In the genomic region with DNA sequence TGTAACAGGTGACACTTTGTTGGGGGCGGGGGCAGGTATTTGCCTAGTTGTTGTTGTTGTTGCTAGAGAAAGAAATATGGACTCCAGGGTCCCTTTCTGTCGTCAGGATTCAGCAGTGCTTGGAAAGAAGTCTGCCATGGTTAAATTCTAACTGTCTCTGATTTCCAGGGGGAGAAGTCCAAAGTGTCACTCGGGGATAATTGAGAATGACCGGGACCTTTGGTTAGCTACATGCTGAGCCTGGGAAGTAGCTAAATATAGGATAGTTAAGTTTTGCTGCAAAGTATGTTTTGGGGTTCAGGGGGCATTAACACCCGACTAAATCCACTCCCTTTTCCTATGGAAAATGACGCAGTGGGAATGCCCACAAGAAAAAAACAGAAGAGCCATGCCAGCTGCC, we compare ENCODE assay signal across 8 mouse cellular contexts.
DNase-seq lines count a peak whose midpoint lies in the region; ATAC-seq lines count a peak whose summit lies in the region.

No protein-coding gene starts in this region.

- H3K36me3 ChIP-seq in heart, embryonic 11.5 days (ENCODE audit: control insufficient read depth, insufficient read depth, low read length), result peaks cover 14% of the 10 kb centered on the region
- no peaks in the 10 kb centered on the region; the same call in 1 of the 2 replicates for H3K36me3 ChIP-seq in forebrain, embryonic 11.5 days (ENCODE audit: control insufficient read depth, insufficient read depth, low read length)
- peaks cover 19% of the 10 kb centered on the region for H3K36me3 ChIP-seq in kidney, embryonic 16.5 days (ENCODE audit: insufficient read depth, low read length)
- 0 out of 2 replicates have a peak, but pooled peaks cover 2% of the 10 kb centered on the region for H3K36me3 ChIP-seq in midbrain, embryonic 16.5 days (ENCODE audit: control insufficient read depth, insufficient read depth, low read length)

- no peaks in the 10 kb centered on the region for H3K27me3 ChIP-seq in heart, embryonic 11.5 days (ENCODE audit: control insufficient read depth, insufficient read depth, low read length)
- H3K27me3 ChIP-seq in forebrain, embryonic 11.5 days (ENCODE audit: control insufficient read depth, insufficient read depth, low read length), result peaks cover 2% of the 10 kb centered on the region; the same call in 1 of the 2 replicates
- H3K27me3 ChIP-seq in kidney, embryonic 16.5 days (ENCODE audit: insufficient read depth, low read length), result no peaks in the 10 kb centered on the region
- H3K27me3 ChIP-seq in midbrain, embryonic 16.5 days (ENCODE audit: control insufficient read depth, insufficient read depth, low read depth, low read length), result peaks cover 22% of the 10 kb centered on the region

- intact Hi-C loops in heart, postnatal 10 days (cut with DNase I), result no loop called here

- no peak for DNase-seq in heart, postnatal 10 days
- no peak for DNase-seq in forebrain, embryonic 11.5 days (ENCODE audit: low spot score)
- DNase-seq in embryo, embryonic 10 days (ENCODE audit: low spot score), result no peak
- no peak for DNase-seq in layer of hippocampus, postnatal 14 days (ENCODE audit: low spot score in 2 of 2)
- no peak for DNase-seq in layer of hippocampus, postnatal 36 days

- peak overlapping the region; percentile 74 for H3K9ac ChIP-seq in heart, embryonic 11.5 days (ENCODE audit: low read depth, low read length)
- no peak overlapping the region; the same call in 1 of the 2 replicates for H3K9ac ChIP-seq in forebrain, embryonic 11.5 days (ENCODE audit: low read length)
- peak overlapping the region; percentile 72 for H3K9ac ChIP-seq in kidney, embryonic 16.5 days (replicated peaks; ENCODE audit: low read length)
- no peak overlapping the region for H3K9ac ChIP-seq in midbrain, embryonic 16.5 days (ENCODE audit: low read depth, low read length)

- peak overlapping the region; percentile 56 for H3K4me3 ChIP-seq in heart, embryonic 11.5 days (ENCODE audit: low read depth, low read length)
- no peak overlapping the region for H3K4me3 ChIP-seq in forebrain, embryonic 11.5 days (ENCODE audit: low read depth, low read length)
- peak overlapping the region; percentile 53; the same call in 1 of the 2 replicates for H3K4me3 ChIP-seq in kidney, embryonic 16.5 days (ENCODE audit: low read length)
- 0 out of 2 replicates have a peak overlapping the region, but pooled peaks have one; percentile 40 for H3K4me3 ChIP-seq in midbrain, embryonic 16.5 days (ENCODE audit: low read depth, low read length)

- peaks cover 38% of the 10 kb centered on the region for H3K4me1 ChIP-seq in heart, embryonic 11.5 days (ENCODE audit: control insufficient read depth, insufficient read depth, low read length)
- peaks cover 13% of the 10 kb centered on the region for H3K4me1 ChIP-seq in forebrain, embryonic 11.5 days (replicated peaks; ENCODE audit: control insufficient read depth, insufficient read depth, low read length)
- peaks cover 24% of the 10 kb centered on the region for H3K4me1 ChIP-seq in kidney, embryonic 16.5 days (ENCODE audit: insufficient read depth, low read length)
- H3K4me1 ChIP-seq in midbrain, embryonic 16.5 days (ENCODE audit: control insufficient read depth, insufficient read depth, low read length), result peaks cover 14% of the 10 kb centered on the region

- H3K9me3 ChIP-seq in heart, embryonic 11.5 days (replicated peaks; ENCODE audit: control insufficient read depth, low read length), result no peaks in the 10 kb centered on the region
- H3K9me3 ChIP-seq in forebrain, embryonic 11.5 days (ENCODE audit: control insufficient read depth, low read length), result no peaks in the 10 kb centered on the region
- peaks cover 4% of the 10 kb centered on the region; the same call in 1 of the 2 replicates for H3K9me3 ChIP-seq in kidney, embryonic 16.5 days (ENCODE audit: low read length)
- H3K9me3 ChIP-seq in midbrain, embryonic 16.5 days (replicated peaks; ENCODE audit: control insufficient read depth, low read length, poor library complexity, severe bottlenecking), result no peaks in the 10 kb centered on the region

- no peak for ATAC-seq in heart, embryonic 11.5 days (replicated peaks; ENCODE audit: insufficient number of reproducible peaks, low FRiP score, low TSS enrichment)
- ATAC-seq in forebrain, embryonic 11.5 days (replicated peaks; ENCODE audit: low FRiP score), result no peak
- ATAC-seq in kidney, embryonic 16.5 days (ENCODE audit: low FRiP score, low TSS enrichment), result peak; percentile 7; the same call in 1 of the 2 replicates
- ATAC-seq in midbrain, embryonic 16.5 days, result no peak

- peak overlapping the region; percentile 86 for H3K4me2 ChIP-seq in heart, embryonic 11.5 days
- peak overlapping the region; percentile 72 for H3K4me2 ChIP-seq in forebrain, embryonic 11.5 days (ENCODE audit: low read depth, low read length, severe bottlenecking)
- H3K4me2 ChIP-seq in kidney, embryonic 16.5 days (replicated peaks; ENCODE audit: low read depth, low read length), result peak overlapping the region; percentile 80
- peak overlapping the region; percentile 73 for H3K4me2 ChIP-seq in midbrain, embryonic 16.5 days (ENCODE audit: low read length)

- WGBS in heart, embryonic 11.5 days (ENCODE audit: insufficient replicate concordance), result 26% methylated on average over 6 of the region's 6 CpGs
- 40% methylated on average over 6 of the region's 6 CpGs for WGBS in forebrain, embryonic 11.5 days
- WGBS in kidney, embryonic 16.5 days, result 29% methylated on average over 6 of the region's 6 CpGs
- WGBS in midbrain, embryonic 16.5 days, result 21% methylated on average over 6 of the region's 6 CpGs

- H3K27ac ChIP-seq in heart, embryonic 11.5 days (ENCODE audit: low read depth, low read length), result peak overlapping the region; percentile 97
- H3K27ac ChIP-seq in forebrain, embryonic 11.5 days (ENCODE audit: low read depth, low read length), result no peak overlapping the region
- peak overlapping the region; percentile 88 for H3K27ac ChIP-seq in kidney, embryonic 16.5 days (ENCODE audit: low read length)
- H3K27ac ChIP-seq in midbrain, embryonic 16.5 days (ENCODE audit: low read length), result no peak overlapping the region

Comparison
In these comparisons a context has a peak if more than half of its experiments do, and no peak if none do; other contexts are left out.
1. H3K27ac ChIP-seq: peak in heart, embryonic 11.5 days (single experiment) and kidney, embryonic 16.5 days (single experiment); none in forebrain, embryonic 11.5 days (single experiment) and midbrain, embryonic 16.5 days (single experiment).
2. H3K9ac ChIP-seq: peak in heart, embryonic 11.5 days (single experiment) and kidney, embryonic 16.5 days (single experiment); none in forebrain, embryonic 11.5 days (single experiment) and midbrain, embryonic 16.5 days (single experiment).
3. Peak in every context shown above with its lines, with median percentiles within 50 percentile points of each other: H3K4me2 ChIP-seq.